Mouse (Mus musculus): ENCODE data around the gene Clspn. TPM values are rescaled to one million over a fixed set of nuclear protein-coding genes. Genes with fewer than 3 reads are reported as not detected.
A peak's percentile ranks its signal among the peaks of the same experiment; 100 is the strongest.

Clspn gene
- total RNA-seq, 2 experiments from 2014 or later: 0.63 to 0.75 TPM

DNA sequence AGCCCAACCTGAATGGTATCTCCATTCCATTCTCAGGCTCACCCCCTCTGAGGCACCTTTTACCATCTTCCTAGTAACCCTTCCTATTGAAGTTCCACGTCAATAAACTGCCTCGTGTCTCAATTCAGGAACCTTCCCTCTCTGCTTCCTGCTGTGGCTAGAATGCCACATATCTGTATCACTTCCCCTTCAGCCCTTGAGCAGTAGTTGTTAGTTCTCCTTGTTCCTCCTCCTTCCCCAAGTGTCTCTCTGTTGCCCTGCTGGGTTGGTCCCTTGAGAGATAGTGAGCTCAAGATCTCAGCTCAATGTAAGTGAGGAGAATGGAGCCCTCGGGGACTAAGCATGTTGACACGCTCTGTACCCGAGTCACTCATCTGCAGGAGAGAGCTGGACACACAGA is 19.9 kb upstream of the Clspn start:
- intact Hi-C loops (cut with DNase I): no loop called here
- H3K27ac ChIP-seq: no peak overlapping the region

DNA sequence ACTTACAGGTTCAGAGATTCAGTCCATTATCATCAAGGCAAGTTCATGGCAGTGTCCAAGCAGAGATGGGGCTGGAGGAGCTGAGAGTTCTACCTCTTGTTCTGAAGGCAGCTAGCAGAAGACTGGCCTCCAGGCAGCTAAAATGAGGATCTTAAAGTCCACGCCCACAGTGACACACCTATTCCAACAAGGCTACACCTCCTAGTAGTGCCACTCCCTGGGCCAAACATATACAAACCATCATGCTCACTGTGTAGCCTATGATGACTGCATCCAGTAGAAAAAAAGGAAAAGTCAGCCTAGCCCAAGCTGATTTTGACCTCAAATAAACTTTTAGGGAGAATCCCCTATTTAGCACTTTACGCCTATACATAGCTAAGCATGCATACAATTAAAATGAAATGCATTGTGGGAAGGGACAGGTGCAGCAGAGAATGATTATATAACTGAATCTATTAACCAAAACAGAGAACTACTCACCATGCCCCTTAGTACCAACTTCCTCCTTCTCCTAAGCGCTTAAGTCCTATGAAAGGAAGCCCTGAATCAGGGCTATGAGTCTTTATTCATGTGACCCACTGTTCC is 16.2 kb upstream of the Clspn start:
- no peak for TF ChIP-seq CTCF (IDR thresholded peaks at IDR 0.05)
- DNase-seq (ENCODE audit: extremely low spot score in 1 of 2, low spot score in 2 of 2): no peak
- H3K27ac ChIP-seq: no peak overlapping the region
- no peak overlapping the region for H3K4me3 ChIP-seq
- intact Hi-C loops (cut with DNase I): no loop called here

More for the DNA sequence above, 19.9 kb upstream of the Clspn start:
- no peak for DNase-seq (ENCODE audit: extremely low spot score in 1 of 2, low spot score in 2 of 2)
- no peak overlapping the region for H3K4me3 ChIP-seq
- no peak for TF ChIP-seq CTCF (IDR thresholded peaks at IDR 0.05)

DNA sequence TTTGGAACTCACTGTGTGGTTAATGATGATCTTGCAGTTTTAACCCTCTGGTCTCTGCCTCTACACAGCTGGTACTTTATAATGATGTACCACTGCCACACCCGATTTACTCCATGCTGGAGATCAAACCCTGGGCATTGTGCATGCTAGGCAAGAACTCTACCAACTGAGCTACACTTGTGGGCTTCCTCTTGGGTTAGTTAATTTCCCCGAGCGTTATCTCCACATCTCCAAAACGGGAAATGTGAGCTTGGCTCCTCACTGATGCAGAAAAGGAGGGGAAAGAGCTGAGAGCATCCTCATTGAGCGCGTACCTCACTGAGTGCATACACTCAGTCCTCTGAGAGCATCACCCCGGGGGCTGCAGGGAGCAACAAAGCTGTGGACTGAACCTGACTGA is 13.9 kb upstream of the Clspn start:
- H3K4me3 ChIP-seq: no peak overlapping the region
- intact Hi-C loops (cut with DNase I): no loop called here
- no peak for DNase-seq (ENCODE audit: extremely low spot score in 1 of 2, low spot score in 2 of 2)
- TF ChIP-seq CTCF (IDR thresholded peaks at IDR 0.05): no peak
- no peak overlapping the region for H3K27ac ChIP-seq

DNA sequence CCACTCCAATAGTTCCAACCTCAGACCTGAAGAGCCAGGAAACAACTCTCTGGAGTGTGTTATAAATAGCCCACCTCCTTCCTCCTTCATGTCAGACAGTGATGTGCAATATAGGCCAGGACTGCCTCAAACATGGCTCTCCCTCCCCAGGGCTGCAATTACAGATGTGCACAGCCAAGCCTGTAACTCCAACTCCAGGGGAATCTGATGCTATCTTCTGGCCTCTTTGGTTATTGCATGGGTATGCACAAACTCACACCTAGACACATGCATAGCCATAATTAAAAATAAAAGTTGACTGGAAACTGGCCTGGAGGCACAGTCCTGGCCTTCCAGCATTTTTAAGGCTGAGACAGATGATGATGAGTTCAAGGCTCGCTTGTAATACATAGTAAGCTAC is 11.7 kb upstream of the Clspn start:
- TF ChIP-seq CTCF (IDR thresholded peaks at IDR 0.05): no peak; the same call in 1 of the 2 replicates
- no peak overlapping the region for H3K27ac ChIP-seq
- no peak for DNase-seq (ENCODE audit: extremely low spot score in 1 of 2, low spot score in 2 of 2)
- intact Hi-C loops (cut with DNase I): no loop called here
- no peak overlapping the region for H3K4me3 ChIP-seq

DNA sequence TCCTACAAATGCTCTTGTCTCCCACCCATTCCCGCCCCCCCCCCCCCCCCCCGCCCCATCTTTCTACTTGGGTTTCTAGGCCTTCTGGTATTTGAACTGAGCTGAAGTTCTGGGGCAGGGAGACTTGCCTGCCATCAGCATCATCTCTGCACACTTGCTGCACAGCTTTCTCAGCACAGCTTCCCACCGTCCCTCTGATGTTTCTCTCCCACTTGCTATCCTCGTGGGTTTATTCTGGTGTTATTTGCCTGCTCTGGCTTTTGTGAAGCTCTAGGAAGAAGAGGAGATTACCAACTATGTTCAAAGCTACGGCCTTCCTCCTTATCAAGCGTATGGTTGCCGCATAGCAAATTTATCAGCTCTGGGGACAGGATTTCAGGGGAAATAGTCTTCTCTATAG is 11.0 kb upstream of the Clspn start:
- no peak for TF ChIP-seq CTCF (IDR thresholded peaks at IDR 0.05)
- Histone ChIP-seq H3K27ac (no peak overlapping the region), H3K4me3 (no peak overlapping the region)
- DNase-seq (ENCODE audit: extremely low spot score in 1 of 2, low spot score in 2 of 2): no peak
- intact Hi-C loops (cut with DNase I): no loop called here

DNA sequence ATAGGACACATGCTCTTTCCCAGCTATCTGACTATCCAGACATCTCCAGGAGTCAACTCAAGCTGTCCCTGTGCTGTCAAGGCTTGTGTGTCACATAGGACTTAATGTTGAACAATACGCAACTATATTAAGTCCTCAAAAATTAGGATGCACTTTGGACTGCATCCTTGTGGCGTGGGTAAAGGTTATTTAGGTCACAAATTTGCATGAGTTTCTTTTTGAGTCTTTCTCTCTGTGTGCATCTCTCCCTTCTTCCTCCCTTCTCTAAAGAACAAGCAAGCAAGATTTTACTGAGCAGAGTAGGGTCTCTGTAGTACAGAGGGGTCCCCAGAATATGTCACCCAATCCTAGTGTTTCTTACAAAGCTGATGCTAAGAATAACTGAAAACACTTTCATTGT is 10.6 kb upstream of the Clspn start:
- H3K27ac ChIP-seq: no peak overlapping the region
- intact Hi-C loops (cut with DNase I): no loop called here
- no peak for TF ChIP-seq CTCF (IDR thresholded peaks at IDR 0.05)
- H3K4me3 ChIP-seq: no peak overlapping the region
- DNase-seq (ENCODE audit: extremely low spot score in 1 of 2, low spot score in 2 of 2): no peak

DNA sequence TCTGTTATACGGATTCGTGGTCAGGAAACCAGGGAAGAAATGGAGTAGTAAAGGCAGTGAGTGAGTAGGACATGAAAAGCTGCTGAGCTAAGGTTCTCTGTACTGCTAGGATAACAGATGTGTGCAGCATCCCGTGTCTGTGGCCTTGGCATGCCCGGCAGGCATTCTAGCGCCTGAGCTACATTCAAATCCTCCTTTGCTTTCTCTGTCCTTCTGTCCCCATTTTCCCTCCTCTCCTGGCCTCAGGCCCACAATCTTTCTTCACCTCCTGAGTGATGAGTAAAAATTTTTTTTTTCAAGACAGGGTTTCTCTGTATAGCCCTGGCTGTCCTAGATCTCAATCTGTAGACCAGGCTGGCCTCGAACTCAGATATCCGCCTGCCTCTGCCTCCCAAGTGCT is 4.6 kb upstream of the Clspn start:
- H3K4me3 ChIP-seq: no peak overlapping the region
- DNase-seq (ENCODE audit: extremely low spot score in 1 of 2, low spot score in 2 of 2): no peak
- H3K27ac ChIP-seq: no peak overlapping the region
- intact Hi-C loops (cut with DNase I): loop anchor here (10.0 kb wide), 2 partner anchors 453 to 763 kb away; partner anchors contain the start of gene Gja4
- no peak for TF ChIP-seq CTCF (IDR thresholded peaks at IDR 0.05)

DNA sequence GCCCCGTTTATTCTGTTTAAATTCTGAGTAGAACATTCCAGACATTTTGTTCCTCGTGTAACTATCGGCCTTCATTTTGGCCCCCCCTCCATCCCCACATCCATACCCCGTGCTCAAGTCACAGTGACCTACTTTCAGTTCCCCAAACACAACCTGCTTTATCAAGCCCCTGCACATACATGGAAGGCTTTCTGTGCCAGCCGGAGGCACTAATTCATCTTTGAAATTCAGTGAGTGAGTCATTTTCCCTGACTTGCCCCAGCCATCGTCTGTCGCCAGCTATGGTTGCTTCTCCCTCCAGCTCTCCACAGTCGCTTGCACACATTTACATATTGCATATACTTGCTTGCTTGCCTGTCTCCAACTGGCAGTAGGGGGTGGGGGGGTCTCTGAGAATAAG is 3.6 kb upstream of the Clspn start:
- intact Hi-C loops (cut with DNase I): loop anchor here (10.0 kb wide), 2 partner anchors 452 to 762 kb away; partner anchors contain the start of gene Gja4
- Histone ChIP-seq H3K27ac (no peak overlapping the region), H3K4me3 (no peak overlapping the region)
- no peak for TF ChIP-seq CTCF (IDR thresholded peaks at IDR 0.05)
- peak in 1 of 2 experiments; percentile 26 for DNase-seq (ENCODE audit: extremely low spot score in 1 of 2, low spot score in 2 of 2)

DNA sequence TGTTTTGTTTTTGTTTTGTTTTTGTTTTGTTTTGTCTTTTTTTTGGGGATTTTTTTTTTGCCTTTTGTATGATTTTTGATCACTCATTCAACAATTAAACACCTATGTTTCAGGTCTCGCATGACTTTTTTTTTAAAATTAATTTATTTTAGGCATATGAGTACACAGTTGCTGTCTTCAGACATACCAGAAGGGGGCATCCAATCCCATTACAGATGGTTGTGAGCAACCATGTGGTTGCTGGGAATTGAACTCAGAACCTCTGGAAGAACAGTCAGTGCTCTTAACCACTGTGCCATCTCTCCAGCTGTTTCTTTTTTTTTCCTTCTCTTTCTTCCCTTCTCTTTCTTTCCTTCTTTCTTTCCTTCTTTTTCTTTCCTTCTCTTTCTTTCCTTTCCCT is 3.0 kb upstream of the Clspn start:
- peak; percentile 25 for TF ChIP-seq CTCF (IDR thresholded peaks at IDR 0.05)
- Histone ChIP-seq H3K27ac (no peak overlapping the region), H3K4me3 (no peak overlapping the region)
- intact Hi-C loops (cut with DNase I): loop anchor here (2.0 to 10.0 kb wide), 3 partner anchors 287 to 761 kb away; partner anchors contain the start of gene Gja4
- no peak for DNase-seq (ENCODE audit: extremely low spot score in 1 of 2, low spot score in 2 of 2)

DNA sequence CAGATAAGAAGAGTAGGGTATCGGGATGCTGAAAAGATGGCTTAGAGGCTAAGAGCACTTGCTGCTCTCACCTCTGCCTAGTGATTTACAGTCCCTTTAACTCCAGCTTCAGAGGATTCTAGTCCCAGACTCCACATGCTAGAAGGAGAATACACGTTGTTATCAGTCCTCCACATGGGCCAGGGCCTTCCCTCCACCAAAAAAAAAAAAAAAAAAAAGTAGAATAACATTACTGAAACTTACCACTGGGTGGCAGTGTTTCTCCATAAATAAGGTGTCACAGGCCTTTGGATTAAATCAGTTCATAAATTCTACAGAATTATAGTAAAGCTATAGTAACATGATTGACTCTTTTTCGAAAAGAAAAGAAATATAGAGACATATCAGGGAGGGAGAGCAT is 2.3 kb upstream of the Clspn start:
- intact Hi-C loops (cut with DNase I): loop anchor here (2.0 to 10.0 kb wide), 3 partner anchors 286 to 760 kb away; partner anchors contain the start of gene Gja4
- no peak for DNase-seq (ENCODE audit: extremely low spot score in 1 of 2, low spot score in 2 of 2)
- no peak overlapping the region for H3K4me3 ChIP-seq

DNA sequence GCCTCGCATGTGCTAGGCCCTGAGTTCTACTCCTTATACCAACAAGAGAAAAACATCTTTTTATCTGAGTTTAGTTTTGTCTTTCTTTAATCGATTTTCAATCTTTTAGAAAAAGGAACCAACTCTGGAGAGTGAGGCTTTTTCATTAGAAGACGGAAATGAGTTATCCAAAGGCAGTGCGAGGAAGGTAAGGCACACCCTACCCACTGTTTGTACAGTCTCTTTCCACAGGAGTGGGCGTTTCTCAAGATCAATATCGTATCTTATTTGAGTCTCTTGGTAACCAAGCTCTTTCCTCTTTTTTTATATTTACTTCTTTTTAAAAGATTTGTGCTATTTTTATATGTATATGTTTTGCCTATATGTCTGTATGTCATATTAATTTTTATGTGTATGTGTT is 7.1 kb downstream of the Clspn start:
- no peak overlapping the region for H3K27ac ChIP-seq
- intact Hi-C loops (cut with DNase I): no loop called here
- no peak overlapping the region for H3K4me3 ChIP-seq

More for the DNA sequence above, 2.3 kb upstream of the Clspn start:
- TF ChIP-seq CTCF (IDR thresholded peaks at IDR 0.05): peak; percentile 73
- H3K27ac ChIP-seq: no peak overlapping the region

DNA sequence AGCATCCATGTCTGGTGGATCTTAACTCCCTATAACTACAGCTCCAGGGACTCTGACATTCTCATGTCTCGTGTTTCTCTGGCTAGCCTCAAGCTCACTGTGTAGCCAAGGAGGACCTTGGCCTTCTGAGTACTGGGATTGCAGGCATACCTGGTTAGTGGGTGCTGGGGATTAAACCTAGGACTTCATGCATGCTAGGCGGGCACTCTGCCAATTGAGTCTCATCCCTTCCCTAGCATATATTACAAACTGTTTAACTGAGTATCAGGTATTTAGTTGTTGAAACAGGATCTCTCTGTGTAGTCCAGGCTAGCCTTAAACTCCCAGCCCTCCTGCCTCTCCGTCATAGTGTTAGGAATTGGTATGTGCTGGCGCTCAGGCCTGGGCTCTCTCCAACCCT is 10.5 kb downstream of the Clspn start:
- intact Hi-C loops (cut with DNase I): no loop called here
- DNase-seq (ENCODE audit: extremely low spot score in 1 of 2, low spot score in 2 of 2): no peak
- Histone ChIP-seq H3K4me3 (no peak overlapping the region), H3K27ac (no peak overlapping the region)
- no peak for TF ChIP-seq CTCF (IDR thresholded peaks at IDR 0.05)

More for the DNA sequence above, 7.1 kb downstream of the Clspn start:
- no peak for DNase-seq (ENCODE audit: extremely low spot score in 1 of 2, low spot score in 2 of 2)
- TF ChIP-seq CTCF (IDR thresholded peaks at IDR 0.05): no peak

DNA sequence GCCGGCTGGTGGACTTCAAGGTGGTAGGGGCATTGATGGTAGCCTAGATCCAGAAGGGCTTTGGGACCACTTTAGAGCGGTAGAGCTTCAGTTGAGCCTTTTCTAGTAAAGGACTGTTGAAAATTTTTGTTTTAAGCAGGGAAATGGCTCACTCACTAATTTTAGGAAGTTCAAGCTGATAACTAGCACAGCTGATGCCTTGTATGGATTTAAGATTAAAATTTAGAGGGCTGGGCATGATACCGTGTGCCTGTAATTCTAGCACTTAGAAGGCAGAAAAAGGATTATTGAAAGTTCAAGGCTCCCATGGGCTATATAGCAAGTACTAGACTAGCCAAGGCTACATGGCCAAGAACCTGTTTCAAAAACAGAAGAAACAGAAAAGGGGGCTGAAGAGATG is 13.0 kb downstream of the Clspn start:
- Histone ChIP-seq H3K27ac (no peak overlapping the region), H3K4me3 (no peak overlapping the region)
- intact Hi-C loops (cut with DNase I): no loop called here
- DNase-seq (ENCODE audit: extremely low spot score in 1 of 2, low spot score in 2 of 2): no peak
- no peak for TF ChIP-seq CTCF (IDR thresholded peaks at IDR 0.05)
